8 mouse cellular contexts compared by ENCODE assay signal in genomic region chr7:70348064-70348976, GRCm38 (mm10). TPM values are rescaled to one million over a fixed set of nuclear protein-coding genes. Genes with fewer than 3 reads are reported as not detected.
DNase-seq lines count a peak whose midpoint lies in the region; ATAC-seq and TF ChIP-seq lines count a peak whose summit lies in the region.

No protein-coding gene starts in this region.

- no peak for DNase-seq in heart, postnatal 36 days
- peak; percentile 65 for DNase-seq in kidney, postnatal 0 days (ENCODE audit: low spot score)
- DNase-seq in urinary bladder, postnatal 25 days (ENCODE audit: low spot score), result no peak
- DNase-seq in gastrocnemius, postnatal 4 days (ENCODE audit: low spot score in 2 of 2), result no peak
- no peak for DNase-seq in thymus, postnatal 36 days

- H3K4me3 ChIP-seq in heart, embryonic 15.5 days, result no peak overlapping the region
- peak overlapping the region; percentile 66 for H3K4me3 ChIP-seq in forebrain, embryonic 12.5 days (replicated peaks)
- H3K4me3 ChIP-seq in kidney, postnatal 0 days (replicated peaks; ENCODE audit: low read depth, low read length), result peak overlapping the region; percentile 68
- H3K4me3 ChIP-seq in neural tube, embryonic 13.5 days, result peak overlapping the region; percentile 66

- peaks cover 56% of the 10 kb centered on the region for H3K27me3 ChIP-seq in heart, embryonic 15.5 days
- peaks cover 72% of the 10 kb centered on the region for H3K27me3 ChIP-seq in forebrain, embryonic 12.5 days
- no peaks in the 10 kb centered on the region for H3K27me3 ChIP-seq in kidney, postnatal 0 days (ENCODE audit: insufficient read depth, low read length)
- peaks cover 23% of the 10 kb centered on the region for H3K27me3 ChIP-seq in neural tube, embryonic 13.5 days

- WGBS in heart, embryonic 15.5 days, result 22% methylated on average over 30 of the region's 30 CpGs
- 3% methylated on average over 30 of the region's 30 CpGs for WGBS in forebrain, embryonic 12.5 days
- WGBS in kidney, postnatal 0 days, result 18% methylated on average over 30 of the region's 30 CpGs
- WGBS in neural tube, embryonic 13.5 days, result 11% methylated on average over 30 of the region's 30 CpGs

- ATAC-seq in heart, embryonic 15.5 days (replicated peaks; ENCODE audit: insufficient number of reproducible peaks, insufficient read depth, low FRiP score, low read depth), result no peak
- no peak for ATAC-seq in forebrain, embryonic 12.5 days (ENCODE audit: low FRiP score)
- no peak for ATAC-seq in kidney, postnatal 0 days (replicated peaks; ENCODE audit: low FRiP score, low read depth)
- ATAC-seq in neural tube, embryonic 13.5 days (ENCODE audit: low read depth), result no peak

- no peak overlapping the region for H3K9ac ChIP-seq in heart, embryonic 15.5 days
- peak overlapping the region; percentile 92 for H3K9ac ChIP-seq in forebrain, embryonic 12.5 days
- H3K9ac ChIP-seq in kidney, postnatal 0 days (ENCODE audit: low read depth, low read length), result peak overlapping the region; percentile 96
- H3K9ac ChIP-seq in neural tube, embryonic 13.5 days, result peak overlapping the region; percentile 91

- TF ChIP-seq CTCF in kidney, postnatal 0 days (IDR thresholded peaks at IDR 0.05; ENCODE audit: low read depth), result no peak

- no peaks in the 10 kb centered on the region for H3K36me3 ChIP-seq in heart, embryonic 15.5 days
- no peaks in the 10 kb centered on the region for H3K36me3 ChIP-seq in forebrain, embryonic 12.5 days (replicated peaks)
- 0 out of 2 replicates have a peak, but pooled peaks cover 7% of the 10 kb centered on the region for H3K36me3 ChIP-seq in kidney, postnatal 0 days (ENCODE audit: insufficient read depth, low read length)
- H3K36me3 ChIP-seq in neural tube, embryonic 13.5 days, result no peaks in the 10 kb centered on the region

- peak overlapping the region; percentile 16; the same call in 1 of the 2 replicates for H3K4me2 ChIP-seq in heart, embryonic 15.5 days
- H3K4me2 ChIP-seq in forebrain, embryonic 12.5 days, result peak overlapping the region; percentile 88
- peak overlapping the region; percentile 93 for H3K4me2 ChIP-seq in kidney, postnatal 0 days (ENCODE audit: low read length)
- H3K4me2 ChIP-seq in neural tube, embryonic 13.5 days, result peak overlapping the region; percentile 88

- H3K9me3 ChIP-seq in heart, embryonic 15.5 days (replicated peaks), result no peaks in the 10 kb centered on the region
- H3K9me3 ChIP-seq in forebrain, embryonic 12.5 days, result no peaks in the 10 kb centered on the region
- H3K9me3 ChIP-seq in kidney, postnatal 0 days (replicated peaks; ENCODE audit: low read length), result no peaks in the 10 kb centered on the region
- H3K9me3 ChIP-seq in neural tube, embryonic 13.5 days, result no peaks in the 10 kb centered on the region

- peaks cover 31% of the 10 kb centered on the region for H3K4me1 ChIP-seq in heart, embryonic 15.5 days (replicated peaks)
- H3K4me1 ChIP-seq in forebrain, embryonic 12.5 days, result peaks cover 66% of the 10 kb centered on the region
- H3K4me1 ChIP-seq in kidney, postnatal 0 days (replicated peaks; ENCODE audit: insufficient read depth, low read length), result peaks cover 29% of the 10 kb centered on the region
- peaks cover 90% of the 10 kb centered on the region for H3K4me1 ChIP-seq in neural tube, embryonic 13.5 days (replicated peaks)

- H3K27ac ChIP-seq in heart, embryonic 15.5 days, result peak overlapping the region; percentile 42; the same call in 1 of the 2 replicates
- peak overlapping the region; percentile 98 for H3K27ac ChIP-seq in forebrain, embryonic 12.5 days
- peak overlapping the region; percentile 96 for H3K27ac ChIP-seq in kidney, postnatal 0 days
- H3K27ac ChIP-seq in neural tube, embryonic 13.5 days (replicated peaks), result peak overlapping the region; percentile 97

- intact Hi-C loops in heart, postnatal 36 days (cut with DNase I), result loop anchor here (10.0 kb wide), 1 partner anchor 1516 kb away; no protein-coding TSS in a partner anchor

RNA-seq across cellular contexts. Expression of gene Nr2f2, which starts 18.2 kb away (rescaled TPM):
- polyA plus RNA-seq in heart, embryonic 15.5 days (2015; fragmentation: Nextera tagmentation; extraction: Ambion mirVana), result 25.1 and 27.6 TPM in 2 replicates
- 10 to 100 TPM; 18.9 to 23.9 TPM for total RNA-seq in heart, postnatal 36 days (2021)
- polyA plus RNA-seq in forebrain, embryonic 12.5 days (2016; fragmentation: Nextera tagmentation; extraction: Ambion mirVana), result 129 and 162 TPM in 2 replicates
- polyA plus RNA-seq in kidney, postnatal 0 days (2015; fragmentation: Nextera tagmentation; extraction: Ambion mirVana), result 190 and 203 TPM in 2 replicates
- 85.5 and 87.8 TPM in 2 replicates for polyA plus RNA-seq in neural tube, embryonic 13.5 days (2015; fragmentation: Nextera tagmentation; extraction: Ambion mirVana)
- 10 to 100 TPM; 42.6 to 52.1 TPM for total RNA-seq in gastrocnemius, postnatal 4 days (2021)

Comparison
In these comparisons a context has a peak if more than half of its experiments do, and no peak if none do; other contexts are left out.
1. H3K27ac ChIP-seq: peak in every context shown above with its lines; median percentile 98 in forebrain, embryonic 12.5 days; 97 in neural tube, embryonic 13.5 days; 96 in kidney, postnatal 0 days; 42 in heart, embryonic 15.5 days.
2. H3K4me2 ChIP-seq: peak in every context shown above with its lines; median percentile 93 in kidney, postnatal 0 days; 88 in forebrain, embryonic 12.5 days; 88 in neural tube, embryonic 13.5 days; 16 in heart, embryonic 15.5 days.